Mouse (Mus musculus): ENCODE results near the gene Fbln2. TPM values are rescaled to one million over a fixed set of nuclear protein-coding genes. Genes with fewer than 3 reads are reported as not detected.

Fbln2 gene
- polyA plus RNA-seq, 2 experiments, result 219 to 294 TPM

- Histone ChIP-seq H3K27ac (replicated peaks; ENCODE audit: low read depth, low read length) (peak overlapping the region; percentile 83), H3K4me3 (replicated peaks; ENCODE audit: low read length) (no peak overlapping the region), H3K4me1 (ENCODE audit: control insufficient read depth, insufficient read depth, low read length) (peaks cover 37% of the 10 kb centered on the region), H3K9me3 (ENCODE audit: control insufficient read depth, low read length) (no peaks in the 10 kb centered on the region), H3K9ac (ENCODE audit: low read depth, low read length, severe bottlenecking) (no peak overlapping the region), H3K27me3 (ENCODE audit: control insufficient read depth, insufficient read depth, low read length) (no peaks in the 10 kb centered on the region), H3K4me2 (replicated peaks; ENCODE audit: low read depth, low read length, severe bottlenecking) (no peak overlapping the region; the same call in 1 of the 2 replicates), H3K36me3 (ENCODE audit: control insufficient read depth, insufficient read depth, low read length) (no peaks in the 10 kb centered on the region)
- ATAC-seq (ENCODE audit: low FRiP score, low read depth) (peak; percentile 72), DNase-seq (ENCODE audit: low spot score) (peak; percentile 84)
- 16% methylated on average over 9 of the region's 9 CpGs for WGBS
- no peak for TF ChIP-seq POLR2A (IDR thresholded peaks at IDR 0.05; ENCODE audit: borderline replicate concordance, extremely low read depth, insufficient read depth, insufficient read length)
Measured at GRCm38 (mm10) chr6:91180767-91181171, 31.5 kb upstream of the Fbln2 start.

- no peaks in the 10 kb centered on the region for H3K36me3 ChIP-seq (ENCODE audit: control insufficient read depth, insufficient read depth, low read length)
- no peak for TF ChIP-seq POLR2A (IDR thresholded peaks at IDR 0.05; ENCODE audit: borderline replicate concordance, extremely low read depth, insufficient read depth, insufficient read length)
- 53% methylated on average over 2 of the region's 2 CpGs for WGBS
- H3K27ac ChIP-seq (replicated peaks; ENCODE audit: low read depth, low read length), result peak overlapping the region; percentile 83
- H3K4me3 ChIP-seq (replicated peaks; ENCODE audit: low read length), result no peak overlapping the region
- H3K9ac ChIP-seq (ENCODE audit: low read depth, low read length, severe bottlenecking), result no peak overlapping the region
- ATAC-seq (ENCODE audit: low FRiP score, low read depth), result peak; percentile 3; the same call in 1 of the 2 replicates
- no peak for DNase-seq (ENCODE audit: low spot score)
- no peaks in the 10 kb centered on the region for H3K27me3 ChIP-seq (ENCODE audit: control insufficient read depth, insufficient read depth, low read length)
- H3K4me2 ChIP-seq (replicated peaks; ENCODE audit: low read depth, low read length, severe bottlenecking), result no peak overlapping the region; the same call in 1 of the 2 replicates
- no peaks in the 10 kb centered on the region for H3K9me3 ChIP-seq (ENCODE audit: control insufficient read depth, low read length)
- H3K4me1 ChIP-seq (ENCODE audit: control insufficient read depth, insufficient read depth, low read length), result peaks cover 37% of the 10 kb centered on the region
Measured at GRCm38 (mm10) chr6:91181320-91181719, 30.9 kb upstream of the Fbln2 start.

- Histone ChIP-seq H3K9ac (ENCODE audit: low read depth, low read length, severe bottlenecking) (no peak overlapping the region), H3K4me2 (replicated peaks; ENCODE audit: low read depth, low read length, severe bottlenecking) (no peak overlapping the region), H3K27ac (replicated peaks; ENCODE audit: low read depth, low read length) (no peak overlapping the region; the same call in 1 of the 2 replicates), H3K36me3 (ENCODE audit: control insufficient read depth, insufficient read depth, low read length) (no peaks in the 10 kb centered on the region), H3K4me1 (ENCODE audit: control insufficient read depth, insufficient read depth, low read length) (peaks cover 37% of the 10 kb centered on the region), H3K27me3 (ENCODE audit: control insufficient read depth, insufficient read depth, low read length) (no peaks in the 10 kb centered on the region), H3K9me3 (ENCODE audit: control insufficient read depth, low read length) (no peaks in the 10 kb centered on the region), H3K4me3 (replicated peaks; ENCODE audit: low read length) (no peak overlapping the region)
- peak; percentile 60 for DNase-seq (ENCODE audit: low spot score)
- 48% methylated on average over 4 of the region's 4 CpGs for WGBS
- no peak for TF ChIP-seq POLR2A (IDR thresholded peaks at IDR 0.05; ENCODE audit: borderline replicate concordance, extremely low read depth, insufficient read depth, insufficient read length)
- ATAC-seq (ENCODE audit: low FRiP score, low read depth), result peak; percentile 48
Measured at GRCm38 (mm10) chr6:91182075-91182490, 30.2 kb upstream of the Fbln2 start.

GRCm38 (mm10) chr6:91183041-91183440 is 29.2 kb upstream of the Fbln2 start:
- Histone ChIP-seq H3K9me3 (ENCODE audit: control insufficient read depth, low read length) (no peaks in the 10 kb centered on the region), H3K27me3 (ENCODE audit: control insufficient read depth, insufficient read depth, low read length) (no peaks in the 10 kb centered on the region), H3K27ac (replicated peaks; ENCODE audit: low read depth, low read length) (no peak overlapping the region), H3K9ac (ENCODE audit: low read depth, low read length, severe bottlenecking) (no peak overlapping the region), H3K4me3 (replicated peaks; ENCODE audit: low read length) (no peak overlapping the region), H3K36me3 (ENCODE audit: control insufficient read depth, insufficient read depth, low read length) (no peaks in the 10 kb centered on the region), H3K4me2 (replicated peaks; ENCODE audit: low read depth, low read length, severe bottlenecking) (no peak overlapping the region), H3K4me1 (ENCODE audit: control insufficient read depth, insufficient read depth, low read length) (peaks cover 37% of the 10 kb centered on the region)
- ATAC-seq (ENCODE audit: low FRiP score, low read depth), result no peak
- 33% methylated on average over 1 of the region's 1 CpGs for WGBS
- no peak for DNase-seq (ENCODE audit: low spot score)
- TF ChIP-seq POLR2A (IDR thresholded peaks at IDR 0.05; ENCODE audit: borderline replicate concordance, extremely low read depth, insufficient read depth, insufficient read length), result no peak

GRCm38 (mm10) chr6:91183980-91184379 is 28.3 kb upstream of the Fbln2 start:
- Histone ChIP-seq H3K4me1 (ENCODE audit: control insufficient read depth, insufficient read depth, low read length) (peaks cover 37% of the 10 kb centered on the region), H3K36me3 (ENCODE audit: control insufficient read depth, insufficient read depth, low read length) (no peaks in the 10 kb centered on the region), H3K4me2 (replicated peaks; ENCODE audit: low read depth, low read length, severe bottlenecking) (no peak overlapping the region), H3K27me3 (ENCODE audit: control insufficient read depth, insufficient read depth, low read length) (no peaks in the 10 kb centered on the region), H3K9ac (ENCODE audit: low read depth, low read length, severe bottlenecking) (no peak overlapping the region), H3K4me3 (replicated peaks; ENCODE audit: low read length) (no peak overlapping the region), H3K9me3 (ENCODE audit: control insufficient read depth, low read length) (no peaks in the 10 kb centered on the region), H3K27ac (replicated peaks; ENCODE audit: low read depth, low read length) (no peak overlapping the region)
- 58% methylated on average over 2 of the region's 2 CpGs for WGBS
- TF ChIP-seq POLR2A (IDR thresholded peaks at IDR 0.05; ENCODE audit: borderline replicate concordance, extremely low read depth, insufficient read depth, insufficient read length), result no peak
- peak; percentile 44 for DNase-seq (ENCODE audit: low spot score)
- ATAC-seq (ENCODE audit: low FRiP score, low read depth), result 0 out of 2 replicates have a peak, but pooled peaks have one; percentile 7

- 57% methylated on average over 3 of the region's 3 CpGs for WGBS
- H3K27me3 ChIP-seq (ENCODE audit: control insufficient read depth, insufficient read depth, low read length), result no peaks in the 10 kb centered on the region
- H3K4me3 ChIP-seq (replicated peaks; ENCODE audit: low read length), result no peak overlapping the region
- H3K9me3 ChIP-seq (ENCODE audit: control insufficient read depth, low read length), result no peaks in the 10 kb centered on the region
- H3K4me1 ChIP-seq (ENCODE audit: control insufficient read depth, insufficient read depth, low read length), result peaks cover 34% of the 10 kb centered on the region
- H3K4me2 ChIP-seq (replicated peaks; ENCODE audit: low read depth, low read length, severe bottlenecking), result no peak overlapping the region
- no peaks in the 10 kb centered on the region for H3K36me3 ChIP-seq (ENCODE audit: control insufficient read depth, insufficient read depth, low read length)
- no peak overlapping the region for H3K9ac ChIP-seq (ENCODE audit: low read depth, low read length, severe bottlenecking)
- no peak for ATAC-seq (ENCODE audit: low FRiP score, low read depth)
- DNase-seq (ENCODE audit: low spot score), result no peak
- TF ChIP-seq POLR2A (IDR thresholded peaks at IDR 0.05; ENCODE audit: borderline replicate concordance, extremely low read depth, insufficient read depth, insufficient read length), result no peak
- H3K27ac ChIP-seq (replicated peaks; ENCODE audit: low read depth, low read length), result no peak overlapping the region
Measured at GRCm38 (mm10) chr6:91184776-91185175, 27.5 kb upstream of the Fbln2 start.

Measured in limb, embryonic 14.5 days (tissue).